Mouse (Mus musculus): ENCODE results near the gene Rasef.

- TF ChIP-seq CTCF (conservative IDR thresholded peaks at IDR 0.05; ENCODE audit: insufficient read depth, insufficient read length, low read depth, low read length) (no peak), POLR2A (IDR thresholded peaks at IDR 0.05; ENCODE audit: low read depth, low read length) (no peak)
These were observed 16.7 kb downstream of the Rasef start for GRCm38 (mm10) chr4:73773831-73774810.
